ENCODE assay signal across 27 mouse cellular contexts in the genomic region with DNA sequence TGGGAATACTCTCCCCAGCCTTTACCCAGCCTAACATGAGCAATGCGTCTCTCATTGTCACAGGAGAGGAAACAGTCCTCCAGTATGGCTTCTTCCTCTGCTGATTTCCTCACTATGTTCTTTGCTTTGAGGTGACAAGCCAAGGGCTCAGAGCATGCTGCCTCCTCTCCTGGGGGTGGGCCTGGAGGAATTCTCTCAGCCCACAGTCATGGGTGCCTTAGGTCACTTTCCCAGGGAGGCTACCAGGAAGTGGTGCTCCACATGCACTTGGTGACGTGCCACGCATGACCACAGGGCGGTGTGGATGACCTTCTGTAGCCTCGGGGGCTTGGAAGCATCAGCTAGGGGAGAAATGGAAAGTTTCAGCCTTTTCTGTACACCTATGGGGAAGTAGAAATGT. TPM values are rescaled to one million over a fixed set of nuclear protein-coding genes. Genes with fewer than 3 reads are reported as not detected.
"Had no signal": no experiment of that assay in that cellular context is flagged by ENCODE, and none has a peak within 500 bp of the region (broad histone marks: within the 10 kb centered on the region; RNA-seq: fewer than 3 reads in every experiment).

No protein-coding gene starts in this region.

- H3K27ac ChIP-seq: left cerebral cortex, adult 2 months; liver, embryonic 13.5 days; stomach, embryonic 15.5 days had no signal

- H3K4me3 ChIP-seq: left cerebral cortex, adult 2 months; liver, embryonic 13.5 days; stomach, embryonic 15.5 days had no signal

- DNase-seq: kidney, adult 9 months; kidney, postnatal 36 days; layer of hippocampus, postnatal 36 days; liver, embryonic 13.5 days; lung, adult 2 months; lung, postnatal 14 days; lung, postnatal 4 days; midbrain, embryonic 14.5 days; right cerebral cortex, adult 18-20 months; right cerebral cortex, postnatal 14 days; spleen, adult 18-20 months; thymus, adult 2 months; thymus, postnatal 14 days; thymus, postnatal 4 days had no signal

- H3K36me3 ChIP-seq: liver, embryonic 13.5 days; stomach, embryonic 15.5 days had no signal

RNA-seq across cellular contexts. Expression of gene Gal3st1, which starts 12.1 kb away (rescaled TPM):
- total RNA-seq: megakaryocyte-erythroid progenitor cell, adult 5-6 weeks had no signal
- polyA plus RNA-seq: midbrain, embryonic 11.5 days had no signal

RNA-seq across cellular contexts. Expression of gene 4930556J24Rik, which starts 18.9 kb away (rescaled TPM):
- total RNA-seq: layer of hippocampus, postnatal 10 days; megakaryocyte progenitor cell, adult 5-6 weeks; megakaryocyte-erythroid progenitor cell, adult 5-6 weeks had no signal
- polyA plus RNA-seq: limb, embryonic 11.5 days; limb, embryonic 14.5 days; liver, adult 2 months; liver, embryonic 13.5 days; lung, adult 2 months; midbrain, embryonic 11.5 days; neural tube, embryonic 11.5 days; thymus, adult 2 months had no signal

RNA-seq across cellular contexts. Expression of gene Sec14l4, which starts 35.8 kb away (rescaled TPM):
- total RNA-seq: left cerebral cortex, adult 2 months; left cerebral cortex, postnatal 36 days; megakaryocyte progenitor cell, adult 5-6 weeks; megakaryocyte-erythroid progenitor cell, adult 5-6 weeks; midbrain, postnatal 0 days had no signal
- polyA plus RNA-seq: limb, embryonic 11.5 days; midbrain, embryonic 11.5 days; midbrain, embryonic 14.5 days; neural tube, embryonic 11.5 days; neural tube, embryonic 14.5 days had no signal
